Mouse (Mus musculus): ENCODE data around the gene Fbrsl1. TPM values are rescaled to one million over a fixed set of nuclear protein-coding genes. Genes with fewer than 3 reads are reported as not detected.

The Fbrsl1 gene
- polyA plus RNA-seq, 1 experiment from 2014 or later, result 15.5 TPM

- ATAC-seq (ENCODE audit: insufficient number of reproducible peaks, insufficient read depth, low FRiP score, low TSS enrichment, low read depth), result no peak
- Histone ChIP-seq H3K4me3 (no peak overlapping the region), H3K27ac (no peak overlapping the region), H3K9me3 (no peaks in the 10 kb centered on the region), H3K27me3 (peaks cover 4% of the 10 kb centered on the region; the same call in 1 of the 2 replicates), H3K36me3 (no peaks in the 10 kb centered on the region), H3K9ac (no peak overlapping the region), H3K4me2 (no peak overlapping the region), H3K4me1 (no peaks in the 10 kb centered on the region)
- 71% methylated on average over 11 of the region's 11 CpGs for WGBS
Observed at GRCm38 (mm10) chr5:110474156-110474555, 25.9 kb upstream of the Fbrsl1 start.

GRCm38 (mm10) chr5:110472834-110473233 is 24.5 kb upstream of the Fbrsl1 start:
- H3K9ac ChIP-seq, result no peak overlapping the region
- no peak overlapping the region for H3K4me3 ChIP-seq
- H3K4me1 ChIP-seq, result no peaks in the 10 kb centered on the region
- no peaks in the 10 kb centered on the region for H3K9me3 ChIP-seq
- no peak overlapping the region for H3K4me2 ChIP-seq
- WGBS, result 10% methylated on average over 1 of the region's 1 CpGs
- no peak overlapping the region for H3K27ac ChIP-seq
- no peak for ATAC-seq (ENCODE audit: insufficient number of reproducible peaks, insufficient read depth, low FRiP score, low TSS enrichment, low read depth)
- no peaks in the 10 kb centered on the region for H3K36me3 ChIP-seq
- H3K27me3 ChIP-seq, result no peaks in the 10 kb centered on the region

- no peak overlapping the region for H3K4me2 ChIP-seq
- H3K9me3 ChIP-seq, result no peaks in the 10 kb centered on the region
- 28% methylated on average over 5 of the region's 5 CpGs for WGBS
- no peaks in the 10 kb centered on the region for H3K4me1 ChIP-seq
- no peak overlapping the region for H3K27ac ChIP-seq
- no peak for ATAC-seq (ENCODE audit: insufficient number of reproducible peaks, insufficient read depth, low FRiP score, low TSS enrichment, low read depth)
- no peaks in the 10 kb centered on the region for H3K27me3 ChIP-seq
- no peak overlapping the region for H3K4me3 ChIP-seq
- H3K36me3 ChIP-seq, result no peaks in the 10 kb centered on the region
- H3K9ac ChIP-seq, result no peak overlapping the region
Observed at GRCm38 (mm10) chr5:110471981-110472476, 23.7 kb upstream of the Fbrsl1 start.

GRCm38 (mm10) chr5:110471285-110471684 is 23.0 kb upstream of the Fbrsl1 start:
- ATAC-seq (ENCODE audit: insufficient number of reproducible peaks, insufficient read depth, low FRiP score, low TSS enrichment, low read depth), result no peak
- Histone ChIP-seq H3K4me2 (no peak overlapping the region), H3K36me3 (no peaks in the 10 kb centered on the region), H3K4me1 (peaks cover 4% of the 10 kb centered on the region; the same call in 1 of the 2 replicates), H3K27me3 (no peaks in the 10 kb centered on the region), H3K9me3 (no peaks in the 10 kb centered on the region), H3K9ac (no peak overlapping the region), H3K27ac (no peak overlapping the region), H3K4me3 (no peak overlapping the region)
- 25% methylated on average over 4 of the region's 4 CpGs for WGBS

- H3K27me3 ChIP-seq, result no peaks in the 10 kb centered on the region
- no peak overlapping the region for H3K27ac ChIP-seq
- H3K4me1 ChIP-seq, result peaks cover 6% of the 10 kb centered on the region; the same call in 1 of the 2 replicates
- ATAC-seq (ENCODE audit: insufficient number of reproducible peaks, insufficient read depth, low FRiP score, low TSS enrichment, low read depth), result no peak
- H3K36me3 ChIP-seq, result no peaks in the 10 kb centered on the region
- no peak overlapping the region for H3K4me3 ChIP-seq
- no peaks in the 10 kb centered on the region for H3K9me3 ChIP-seq
- H3K9ac ChIP-seq, result no peak overlapping the region
- no peak overlapping the region for H3K4me2 ChIP-seq
- 75% methylated on average over 8 of the region's 8 CpGs for WGBS
Observed at GRCm38 (mm10) chr5:110469227-110469925, 21.1 kb upstream of the Fbrsl1 start.

- no peak for ATAC-seq (ENCODE audit: insufficient number of reproducible peaks, insufficient read depth, low FRiP score, low TSS enrichment, low read depth)
- WGBS, result 79% methylated on average over 4 of the region's 4 CpGs
- Histone ChIP-seq H3K9ac (no peak overlapping the region), H3K4me1 (peaks cover 6% of the 10 kb centered on the region; the same call in 1 of the 2 replicates), H3K36me3 (no peaks in the 10 kb centered on the region), H3K4me2 (no peak overlapping the region), H3K27ac (no peak overlapping the region), H3K4me3 (no peak overlapping the region), H3K27me3 (no peaks in the 10 kb centered on the region), H3K9me3 (no peaks in the 10 kb centered on the region)
Observed at GRCm38 (mm10) chr5:110468296-110468695, 20.0 kb upstream of the Fbrsl1 start.

- Histone ChIP-seq H3K27me3 (no peaks in the 10 kb centered on the region), H3K9ac (no peak overlapping the region), H3K4me2 (no peak overlapping the region), H3K27ac (no peak overlapping the region), H3K9me3 (no peaks in the 10 kb centered on the region), H3K4me3 (no peak overlapping the region), H3K4me1 (peaks cover 6% of the 10 kb centered on the region; the same call in 1 of the 2 replicates), H3K36me3 (no peaks in the 10 kb centered on the region)
- ATAC-seq (ENCODE audit: insufficient number of reproducible peaks, insufficient read depth, low FRiP score, low TSS enrichment, low read depth), result no peak
- 70% methylated on average over 6 of the region's 6 CpGs for WGBS
Observed at GRCm38 (mm10) chr5:110467725-110468124, 19.4 kb upstream of the Fbrsl1 start.

GRCm38 (mm10) chr5:110466531-110467424 is 18.5 kb upstream of the Fbrsl1 start:
- Histone ChIP-seq H3K4me3 (no peak overlapping the region), H3K27me3 (no peaks in the 10 kb centered on the region), H3K4me1 (peaks cover 6% of the 10 kb centered on the region; the same call in 1 of the 2 replicates), H3K9me3 (no peaks in the 10 kb centered on the region), H3K27ac (no peak overlapping the region), H3K4me2 (no peak overlapping the region), H3K9ac (no peak overlapping the region), H3K36me3 (no peaks in the 10 kb centered on the region)
- ATAC-seq (ENCODE audit: insufficient number of reproducible peaks, insufficient read depth, low FRiP score, low TSS enrichment, low read depth), result no peak
- WGBS, result 62% methylated on average over 11 of the region's 11 CpGs

- no peaks in the 10 kb centered on the region for H3K36me3 ChIP-seq
- no peaks in the 10 kb centered on the region for H3K9me3 ChIP-seq
- peaks cover 6% of the 10 kb centered on the region; the same call in 1 of the 2 replicates for H3K4me1 ChIP-seq
- no peak overlapping the region for H3K9ac ChIP-seq
- H3K27me3 ChIP-seq, result no peaks in the 10 kb centered on the region
- WGBS, result 73% methylated on average over 2 of the region's 2 CpGs
- no peak for ATAC-seq (ENCODE audit: insufficient number of reproducible peaks, insufficient read depth, low FRiP score, low TSS enrichment, low read depth)
- no peak overlapping the region for H3K4me2 ChIP-seq
- no peak overlapping the region for H3K4me3 ChIP-seq
- H3K27ac ChIP-seq, result no peak overlapping the region
Observed at GRCm38 (mm10) chr5:110462646-110463045, 14.3 kb upstream of the Fbrsl1 start.

- Histone ChIP-seq H3K9me3 (no peaks in the 10 kb centered on the region), H3K4me1 (no peaks in the 10 kb centered on the region), H3K27me3 (no peaks in the 10 kb centered on the region), H3K9ac (no peak overlapping the region), H3K36me3 (no peaks in the 10 kb centered on the region), H3K4me2 (no peak overlapping the region), H3K4me3 (no peak overlapping the region), H3K27ac (no peak overlapping the region)
- WGBS, result 43% methylated on average over 3 of the region's 3 CpGs
- ATAC-seq (ENCODE audit: insufficient number of reproducible peaks, insufficient read depth, low FRiP score, low TSS enrichment, low read depth), result no peak
Observed at GRCm38 (mm10) chr5:110458936-110459335, 10.6 kb upstream of the Fbrsl1 start.

GRCm38 (mm10) chr5:110455272-110455671 is 7.0 kb upstream of the Fbrsl1 start:
- H3K9me3 ChIP-seq, result no peaks in the 10 kb centered on the region
- no peaks in the 10 kb centered on the region for H3K27me3 ChIP-seq
- H3K27ac ChIP-seq, result no peak overlapping the region
- H3K4me1 ChIP-seq, result no peaks in the 10 kb centered on the region
- H3K9ac ChIP-seq, result no peak overlapping the region
- no peak for ATAC-seq (ENCODE audit: insufficient number of reproducible peaks, insufficient read depth, low FRiP score, low TSS enrichment, low read depth)
- no peaks in the 10 kb centered on the region for H3K36me3 ChIP-seq
- no peak overlapping the region for H3K4me2 ChIP-seq
- H3K4me3 ChIP-seq, result no peak overlapping the region
